Mouse (Mus musculus) gastrocnemius, adult 8-10 months (tissue): ENCODE data around the gene Spindoc. TPM values are rescaled to one million over a fixed set of nuclear protein-coding genes. Genes with fewer than 3 reads are reported as not detected.

ENCODE experiments used
- DNase-seq, 2 experiments: peaks; one replicate each; pipeline ENCODE4 v3.0.0; 2022; ENCODE audit warnings: low spot score in 2 of 2
- total RNA-seq, 4 experiments: library from RNA; stranded (reverse); gene quantifications; 2 replicates each; pipeline ENCODE4 v1.2.4; 2022

The Spindoc gene
- total RNA-seq, 4 experiments from 2014 or later: 6.8 to 8.6 (median 7.3) TPM

DNA sequence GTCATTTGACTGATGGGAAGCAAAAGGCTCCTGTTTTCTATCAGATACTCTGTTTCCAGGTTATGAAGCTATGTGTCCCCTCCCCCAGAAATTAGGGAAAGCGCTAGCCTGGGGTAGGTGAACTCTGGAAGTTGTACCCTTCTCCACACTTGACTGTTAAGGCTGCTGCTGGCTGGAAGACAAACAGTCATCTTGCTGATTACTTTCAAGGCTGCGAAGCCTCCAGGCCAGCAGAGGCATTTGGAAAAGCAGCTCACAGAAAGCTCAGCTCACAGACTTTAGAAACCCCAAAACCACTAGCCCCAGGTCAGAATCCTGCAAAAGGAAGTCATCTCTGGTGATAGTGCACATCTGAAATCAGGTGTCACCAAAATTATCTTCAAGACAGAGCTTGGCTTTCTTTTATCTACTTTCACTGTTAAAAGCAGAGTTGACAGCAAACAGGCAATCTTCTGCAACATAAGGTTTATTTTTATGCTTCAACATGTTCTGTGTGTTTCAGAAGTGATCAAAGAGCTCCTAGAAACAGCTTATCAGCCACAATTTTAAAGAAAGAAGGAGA, 44.9 kb downstream of the Spindoc start:
- DNase-seq: no peak

GRCm38 (mm10) chr19:7335656-7336055, 47.1 kb downstream of the Spindoc start:
- no peak for DNase-seq

DNA sequence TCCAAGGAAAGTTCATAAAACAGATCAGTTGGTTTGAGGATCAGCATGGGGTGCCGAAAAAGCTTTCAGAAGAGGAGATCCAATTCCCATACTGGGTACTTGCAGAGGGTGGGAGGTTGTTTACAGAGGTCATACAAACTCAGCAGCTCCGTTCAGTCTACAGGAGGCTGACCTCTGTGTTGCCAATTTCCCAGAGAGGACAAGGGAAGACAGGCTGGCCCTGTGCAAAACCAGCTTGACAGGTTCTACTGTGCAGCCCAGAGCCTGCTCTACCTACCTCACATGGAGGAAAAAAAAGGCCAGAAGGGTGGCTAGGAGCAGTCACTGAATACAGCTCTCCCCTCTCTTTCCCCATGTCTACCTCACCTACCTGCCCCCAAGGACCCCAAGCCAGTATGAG, 48.7 kb downstream of the Spindoc start:
- no peak for DNase-seq

DNA sequence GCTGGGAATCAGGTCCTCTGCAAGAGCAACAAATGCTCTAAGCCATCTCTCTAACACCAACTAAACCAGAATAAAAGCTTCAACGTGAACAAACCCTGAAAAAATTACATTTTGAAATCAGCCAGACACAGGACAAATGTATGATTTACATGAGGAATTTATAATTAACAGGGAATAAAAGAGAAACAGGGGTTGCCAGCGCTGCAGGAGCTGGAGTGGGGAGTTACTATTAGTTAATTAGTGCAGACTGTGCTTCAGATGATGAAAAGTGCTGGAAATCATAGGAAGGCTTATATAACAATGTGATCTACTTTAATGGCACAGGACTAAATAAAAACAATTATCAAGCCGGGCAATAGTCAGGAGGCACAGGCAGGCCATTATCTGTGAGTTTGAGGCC, 61.4 kb downstream of the Spindoc start:
- DNase-seq: no peak

GRCm38 (mm10) chr19:7320181-7320580, 62.6 kb downstream of the Spindoc start:
- no peak for DNase-seq

- no peak for DNase-seq
Observed at GRCm38 (mm10) chr19:7317716-7318115, 65.1 kb downstream of the Spindoc start.

GRCm38 (mm10) chr19:7316822-7317221, 66.0 kb downstream of the Spindoc start:
- no peak for DNase-seq

DNA sequence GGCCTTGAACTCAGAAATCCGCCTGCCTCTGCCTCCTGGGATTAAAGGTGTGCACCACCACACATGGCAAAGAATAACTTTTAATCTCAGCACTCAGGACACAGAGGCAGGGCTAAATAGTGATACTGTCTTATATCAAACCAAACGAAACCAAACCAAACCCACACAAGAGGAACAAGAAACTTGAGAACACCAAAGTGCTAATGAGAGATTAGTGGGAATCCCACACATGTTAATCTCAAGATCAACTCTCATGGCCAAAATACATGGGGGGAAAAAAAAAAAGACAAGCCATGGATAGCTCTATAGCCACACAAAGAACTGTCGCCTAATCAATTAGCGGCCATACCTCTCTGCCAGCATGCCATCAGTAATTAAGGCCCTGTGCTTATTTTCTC, 67.2 kb downstream of the Spindoc start:
- DNase-seq: no peak

- DNase-seq: no peak
Observed at GRCm38 (mm10) chr19:7314976-7315586, 67.7 kb downstream of the Spindoc start.

GRCm38 (mm10) chr19:7313660-7314059, 69.1 kb downstream of the Spindoc start:
- DNase-seq: no peak

DNA sequence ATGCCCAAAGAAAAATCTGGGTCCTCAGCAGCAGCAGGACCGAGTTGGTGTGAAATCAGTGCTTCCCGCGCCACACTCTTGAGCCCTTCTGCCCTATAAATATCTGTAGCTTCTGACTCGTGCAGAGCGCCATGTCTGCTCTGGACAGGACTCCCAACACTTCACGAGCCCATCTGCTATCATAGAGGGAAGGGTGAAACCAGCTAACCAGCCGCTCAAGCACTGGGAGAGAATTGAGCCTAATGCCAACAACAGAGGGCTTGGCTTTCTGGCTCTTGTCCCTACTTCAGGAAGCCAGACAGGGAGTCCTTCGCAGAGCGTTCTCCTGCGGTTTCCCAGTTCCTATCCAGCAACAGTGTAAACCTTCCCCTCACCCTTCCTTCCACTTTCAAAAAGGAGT, 71.5 kb downstream of the Spindoc start:
- no peak for DNase-seq

- DNase-seq: peak in 1 of 2 experiments; percentile 36
Observed at GRCm38 (mm10) chr19:7310704-7311103, 72.1 kb downstream of the Spindoc start.

DNA sequence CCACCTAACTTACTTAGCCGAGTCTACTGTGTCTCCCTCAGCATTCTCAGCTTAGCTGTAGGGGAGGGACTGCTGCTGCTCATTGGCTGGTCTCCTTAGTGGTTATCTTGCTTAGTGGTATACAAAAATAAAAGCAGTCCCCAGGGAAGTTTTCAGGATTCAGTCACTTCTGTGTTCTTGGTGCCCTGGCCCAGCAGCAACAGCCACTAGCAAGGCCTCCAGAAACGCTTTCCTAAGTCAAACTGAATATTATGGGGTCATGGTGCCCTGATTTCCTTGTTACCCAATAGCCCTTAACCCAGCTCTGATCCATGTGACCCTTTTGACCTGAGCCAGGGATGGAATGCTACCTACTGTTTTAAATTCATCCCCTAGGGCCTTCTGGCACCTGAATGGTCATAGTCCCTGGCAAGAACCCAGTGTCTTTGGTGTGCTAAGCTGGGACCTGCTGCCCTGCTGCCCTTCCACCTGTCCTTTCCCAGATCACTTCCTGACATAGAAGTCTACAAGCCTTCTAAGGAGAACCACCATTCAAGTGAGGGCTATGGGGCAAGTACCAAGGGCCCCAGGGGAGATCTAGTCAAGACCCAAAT, 73.0 kb downstream of the Spindoc start:
- no peak for DNase-seq

GRCm38 (mm10) chr19:7307995-7308770, 74.6 kb downstream of the Spindoc start:
- no peak for DNase-seq

DNA sequence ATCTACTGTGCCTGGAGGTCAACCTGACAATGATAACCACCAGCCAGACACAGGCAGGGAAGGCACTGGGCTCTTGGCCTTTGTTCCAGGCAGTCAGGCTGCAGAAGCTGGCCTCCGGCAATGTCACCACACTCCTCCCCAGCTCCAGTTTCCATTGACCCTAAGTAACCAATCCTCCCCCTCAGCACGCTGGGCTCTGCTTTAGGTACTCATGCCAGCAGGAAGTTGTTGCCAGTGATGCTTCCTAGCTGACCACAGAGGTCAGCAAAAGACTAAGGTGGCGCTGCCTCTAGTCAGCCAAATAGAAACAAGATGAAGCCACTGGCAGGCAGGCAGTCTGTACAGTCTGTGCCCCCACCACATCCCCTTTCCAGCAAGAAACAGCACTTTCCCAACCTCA, 75.8 kb downstream of the Spindoc start:
- DNase-seq: peak; percentile 53 to 78

DNA sequence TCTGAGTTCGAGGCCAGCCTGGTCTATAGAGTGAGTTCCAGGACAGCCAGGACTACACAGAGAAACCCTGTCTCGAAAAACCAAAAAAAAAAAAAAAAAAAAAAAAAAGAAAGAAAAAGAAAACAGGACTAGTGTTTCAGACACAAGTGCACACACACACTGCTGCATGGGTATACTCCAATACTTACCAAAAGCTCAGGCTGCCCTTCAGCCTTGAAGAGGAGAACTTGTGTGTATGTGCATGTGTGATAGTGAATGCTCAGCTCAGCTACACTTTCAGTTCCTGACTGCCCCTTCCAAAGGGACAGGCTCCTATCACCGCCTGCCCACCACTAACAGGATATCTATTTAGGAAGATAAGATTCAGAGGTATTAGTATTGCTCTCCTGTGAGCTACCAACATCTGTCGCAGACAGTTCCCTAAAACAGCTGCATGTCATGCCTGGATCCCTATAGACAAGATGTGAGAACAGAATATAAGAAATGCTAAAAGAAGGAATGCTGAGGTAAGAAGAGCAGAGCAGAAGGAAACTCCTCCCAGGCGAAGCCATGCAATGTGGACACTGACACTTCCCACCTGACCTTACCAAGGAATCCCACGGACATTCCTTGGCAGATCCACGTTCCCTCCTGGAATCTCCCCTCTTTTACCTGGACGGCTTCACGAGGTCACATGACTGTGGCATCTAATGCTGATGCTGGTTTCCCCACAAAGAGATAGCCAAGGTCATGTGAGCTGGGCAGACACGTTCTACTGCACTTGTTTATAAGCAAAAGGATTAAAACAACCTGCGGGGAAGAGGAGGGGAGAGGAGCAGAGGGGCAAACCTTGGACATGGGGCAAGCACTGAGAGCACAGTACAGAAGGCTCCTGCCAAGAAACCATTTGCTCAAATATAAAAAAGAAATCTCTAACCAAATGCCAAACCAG, 77.1 kb downstream of the Spindoc start:
- no peak for DNase-seq

- DNase-seq: no peak
Observed at GRCm38 (mm10) chr19:7304801-7305200, 78.0 kb downstream of the Spindoc start.
